Mouse (Mus musculus) cerebellum, adult 11 months (tissue): ENCODE measurements at regions not wholly inside any gene's neighbourhood (a gene's known extent, or its start where the extent isn't known, plus 50 kb on each side); places are given as distances from the start of the nearest gene placed in this dataset.
A peak's percentile ranks its signal among the peaks of the same experiment; 100 is the strongest.

Experiments used
- DNase-seq: peaks from one replicate; pipeline ENCODE4 v3.0.0; 2022

DNA sequence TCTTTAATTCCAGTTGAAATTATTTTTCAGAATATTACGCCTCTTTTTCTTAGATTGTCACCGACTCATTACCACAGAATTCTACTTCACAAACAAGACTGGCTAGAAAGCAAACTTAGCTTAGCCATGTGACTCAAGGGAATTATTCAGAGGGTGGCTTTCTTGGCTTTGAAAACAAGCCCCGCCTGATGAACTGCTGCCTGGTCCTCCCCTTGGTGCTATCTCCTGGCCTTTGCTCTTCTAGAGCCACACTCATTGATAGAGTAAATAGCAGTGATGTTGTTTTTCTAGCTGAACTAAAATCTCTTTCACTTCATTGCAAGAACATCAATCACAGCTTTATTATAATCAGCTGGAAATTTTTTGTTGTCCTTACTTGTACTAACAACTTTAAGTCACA lies 713.0 kb upstream of the Cited2 start:
- no peak for DNase-seq

DNA sequence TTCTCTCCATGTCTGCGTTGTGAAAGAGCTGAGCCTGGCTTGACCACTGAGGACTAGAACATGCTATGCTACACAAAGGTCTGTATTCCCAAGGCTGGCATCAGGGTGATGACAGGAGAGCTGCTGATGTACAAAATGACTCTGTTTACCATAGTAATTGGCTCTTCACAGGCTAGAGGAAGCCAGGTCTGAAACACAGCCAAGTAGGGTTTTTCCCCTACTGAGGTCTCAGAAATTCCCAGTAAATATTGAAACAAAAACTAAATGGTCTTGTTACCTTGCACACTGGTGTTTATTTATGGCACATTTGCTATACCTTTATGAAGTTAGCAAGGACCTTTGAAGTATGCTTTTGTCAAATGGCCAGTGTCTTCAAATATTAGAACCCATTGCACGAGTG lies 711.1 kb upstream of the Cited2 start:
- no peak for DNase-seq

- no peak for DNase-seq
Observed at GRCm38 (mm10) chr10:17012541-17012975, 710.5 kb upstream of the Cited2 start.

- DNase-seq, result no peak
Observed at GRCm38 (mm10) chr10:17014826-17015225, 708.2 kb upstream of the Cited2 start.

GRCm38 (mm10) chr10:17016854-17017253 lies 706.2 kb upstream of the Cited2 start:
- no peak for DNase-seq

- no peak for DNase-seq
Observed at GRCm38 (mm10) chr10:17022216-17023158, 700.5 kb upstream of the Cited2 start.

- DNase-seq, result peak; percentile 9
Observed at GRCm38 (mm10) chr10:17023571-17024293, 699.3 kb upstream of the Cited2 start.

GRCm38 (mm10) chr10:17024294-17024665 lies 698.7 kb upstream of the Cited2 start:
- no peak for DNase-seq

GRCm38 (mm10) chr10:17034892-17035775 lies 687.9 kb upstream of the Cited2 start:
- DNase-seq, result no peak

GRCm38 (mm10) chr10:17038259-17039043 lies 684.6 kb upstream of the Cited2 start:
- DNase-seq, result no peak

GRCm38 (mm10) chr10:17042090-17042489 lies 680.9 kb upstream of the Cited2 start:
- no peak for DNase-seq

GRCm38 (mm10) chr10:17042973-17043372 lies 680.0 kb upstream of the Cited2 start:
- DNase-seq, result no peak

GRCm38 (mm10) chr10:17046765-17047164 lies 676.3 kb upstream of the Cited2 start:
- no peak for DNase-seq

- no peak for DNase-seq
Observed at GRCm38 (mm10) chr10:17072906-17073305, 650.1 kb upstream of the Cited2 start.

- no peak for DNase-seq
Observed at GRCm38 (mm10) chr10:17074013-17074401, 649.0 kb upstream of the Cited2 start.

DNA sequence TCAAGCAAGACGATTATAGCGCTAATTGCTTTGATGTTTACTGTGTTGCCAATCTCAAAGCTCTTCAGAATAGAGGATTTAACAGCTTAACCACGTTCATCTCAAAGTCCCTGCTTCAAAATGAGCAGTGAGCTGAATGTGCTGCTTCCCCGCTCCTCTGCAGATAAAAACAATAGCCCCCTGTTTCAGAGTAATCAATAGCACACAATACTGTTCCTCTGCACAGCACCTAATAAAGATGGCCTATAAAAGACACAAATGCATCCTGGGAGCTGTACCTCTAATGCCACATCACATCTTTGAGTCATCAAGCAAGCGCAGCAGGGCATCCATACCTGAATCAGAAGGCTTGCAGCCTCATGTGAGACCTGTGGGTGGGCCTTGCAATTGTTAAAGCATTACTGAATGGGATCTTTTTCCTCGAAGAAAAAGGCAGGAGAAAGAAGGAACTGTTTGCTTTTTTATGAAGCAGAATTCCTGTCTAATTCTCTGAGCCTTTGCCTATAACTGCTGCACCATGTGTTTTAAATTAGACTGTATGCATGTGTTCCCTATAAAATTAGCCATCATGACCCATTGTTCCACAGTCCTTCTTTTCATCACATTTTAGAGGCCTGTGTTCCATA lies 648.5 kb upstream of the Cited2 start:
- DNase-seq, result no peak

- DNase-seq, result no peak
Observed at GRCm38 (mm10) chr10:17075147-17075546, 647.9 kb upstream of the Cited2 start.

DNA sequence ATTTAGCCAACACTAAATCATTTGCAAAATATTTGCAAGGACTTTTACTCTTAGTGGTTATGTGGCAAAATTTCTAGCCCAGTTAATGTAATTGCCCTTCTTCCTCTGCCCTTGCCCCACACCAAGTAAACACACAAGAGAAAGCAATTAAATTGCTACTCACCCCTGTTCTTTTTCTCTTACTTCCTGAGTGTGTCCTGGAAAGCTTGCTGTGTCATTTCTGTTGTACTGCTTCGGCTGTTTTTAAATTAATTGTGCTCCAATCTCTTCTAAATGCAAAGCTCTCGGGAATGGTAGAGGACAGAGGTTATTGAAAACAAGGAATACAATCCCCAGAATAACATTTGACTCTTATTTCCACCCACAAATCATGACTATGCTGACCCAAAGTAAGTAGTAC lies 647.4 kb upstream of the Cited2 start:
- no peak for DNase-seq

DNA sequence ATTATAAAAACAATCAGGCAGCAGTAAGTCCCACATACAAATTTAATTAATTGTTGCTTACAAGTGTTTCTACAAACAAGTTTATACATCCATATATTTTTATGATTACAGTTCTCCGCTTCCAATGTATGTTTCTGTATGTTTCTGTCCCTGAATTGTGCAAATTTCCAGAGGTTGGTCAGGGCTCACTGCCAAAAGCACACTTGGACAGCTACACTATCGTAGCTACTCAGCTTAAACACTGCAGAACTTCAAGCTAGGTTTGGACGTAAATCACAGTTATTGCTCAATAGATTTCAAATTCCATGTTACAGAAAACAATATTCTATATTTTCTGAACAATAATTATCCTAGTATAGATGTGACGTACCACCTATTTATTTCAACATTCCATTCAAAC lies 646.8 kb upstream of the Cited2 start:
- no peak for DNase-seq

DNA sequence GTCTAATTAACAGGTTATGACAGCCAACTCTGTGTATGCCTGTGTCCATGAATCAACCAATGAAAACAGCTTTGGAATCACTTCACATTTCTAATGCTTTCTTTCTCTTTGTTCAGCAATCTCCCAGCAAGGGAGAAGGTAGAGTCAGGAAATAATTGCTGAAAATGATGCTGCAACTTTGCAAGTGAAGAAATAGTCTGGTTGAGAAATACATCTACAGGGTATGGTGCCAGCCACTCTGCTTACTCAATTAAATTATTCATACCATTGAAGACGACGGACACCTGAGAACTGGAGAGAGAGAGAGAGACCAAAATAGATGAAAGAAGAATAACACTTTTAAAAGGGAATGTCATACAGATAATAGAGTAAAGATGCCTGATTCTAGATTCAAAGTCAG lies 645.4 kb upstream of the Cited2 start:
- no peak for DNase-seq

- DNase-seq, result no peak
Observed at GRCm38 (mm10) chr10:17080818-17081217, 642.2 kb upstream of the Cited2 start.

DNA sequence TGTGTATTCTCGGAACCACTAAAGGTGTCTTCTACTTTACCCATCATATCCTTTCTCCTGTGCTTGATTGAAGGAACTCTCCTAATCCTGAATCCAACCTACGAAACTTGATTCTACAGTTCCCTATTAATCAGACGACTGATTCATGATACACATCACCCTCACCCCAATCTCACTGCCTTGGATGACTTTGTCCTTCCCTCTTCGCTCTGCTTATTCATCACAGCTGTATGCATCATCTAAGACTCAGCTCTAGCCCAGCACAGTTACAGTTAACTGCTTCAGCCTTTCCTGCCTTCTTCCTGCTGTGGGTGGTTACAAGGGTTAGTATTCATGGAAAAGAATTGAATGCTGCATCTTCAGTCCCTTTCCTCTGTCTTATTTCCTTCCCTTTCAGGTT lies 640.1 kb upstream of the Cited2 start:
- DNase-seq, result no peak
